Mouse (Mus musculus): ENCODE measurements around the gene Tcf12.
A peak's percentile ranks its signal among the peaks of the same experiment; 100 is the strongest.

The Tcf12 gene

DNA sequence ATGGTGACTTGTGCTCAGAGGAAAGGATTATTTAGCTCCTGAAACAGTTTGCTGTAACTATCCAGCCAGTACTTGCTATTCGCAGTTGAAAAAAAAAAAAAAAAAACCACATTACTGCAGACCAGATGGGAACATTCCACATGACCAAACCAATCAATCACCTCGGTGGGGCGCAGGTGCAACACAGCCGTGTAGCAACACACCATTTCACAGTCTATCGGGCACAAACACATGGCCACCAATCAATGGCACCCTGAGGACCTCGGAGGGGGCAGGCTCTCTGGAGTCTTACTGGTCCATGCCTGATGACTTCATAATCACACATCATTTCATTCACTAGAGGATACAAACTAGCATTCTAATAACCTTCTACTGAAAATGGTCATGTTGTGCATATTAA lies 135.6 kb downstream of the Tcf12 start:
- DNase-seq: peak; percentile 83

DNA sequence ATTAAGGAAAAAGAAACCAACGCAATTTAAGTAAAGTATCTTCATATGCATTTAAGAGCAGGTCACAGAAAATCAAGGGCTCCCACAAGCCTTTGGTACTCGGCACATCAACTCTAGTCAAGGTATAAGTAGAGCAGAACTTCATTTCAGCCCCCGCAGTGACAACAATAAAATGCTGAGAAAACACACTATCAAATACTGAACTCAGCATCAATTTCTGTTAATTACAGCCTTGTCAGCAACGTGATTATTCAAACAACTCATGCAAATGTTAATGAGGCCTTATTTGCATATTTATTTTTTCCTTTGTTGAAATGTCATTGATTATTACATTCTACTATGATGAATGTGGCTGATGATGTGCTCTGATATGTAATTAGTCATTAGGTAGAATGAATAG lies 136.5 kb downstream of the Tcf12 start:
- no peak for DNase-seq

DNA sequence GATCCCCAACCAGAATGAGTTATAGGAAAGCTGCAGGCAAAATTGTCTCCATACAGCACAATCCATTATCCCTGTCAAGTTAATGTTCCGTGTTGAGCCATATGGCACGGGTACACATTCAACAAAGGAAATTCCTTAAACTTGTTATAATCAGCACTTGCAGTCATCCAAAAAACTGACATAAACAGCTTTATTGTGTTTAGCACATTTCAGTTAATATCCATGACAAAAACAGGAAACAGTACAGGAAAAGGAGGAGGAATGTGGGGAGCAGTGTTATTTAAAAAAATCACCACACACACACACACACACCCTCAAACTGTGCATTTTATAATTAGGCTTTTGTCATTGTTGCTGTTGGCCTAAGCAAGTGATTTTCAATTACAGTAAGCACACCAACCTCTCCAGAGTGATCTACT lies 137.1 kb downstream of the Tcf12 start:
- peak; percentile 61 for DNase-seq

DNA sequence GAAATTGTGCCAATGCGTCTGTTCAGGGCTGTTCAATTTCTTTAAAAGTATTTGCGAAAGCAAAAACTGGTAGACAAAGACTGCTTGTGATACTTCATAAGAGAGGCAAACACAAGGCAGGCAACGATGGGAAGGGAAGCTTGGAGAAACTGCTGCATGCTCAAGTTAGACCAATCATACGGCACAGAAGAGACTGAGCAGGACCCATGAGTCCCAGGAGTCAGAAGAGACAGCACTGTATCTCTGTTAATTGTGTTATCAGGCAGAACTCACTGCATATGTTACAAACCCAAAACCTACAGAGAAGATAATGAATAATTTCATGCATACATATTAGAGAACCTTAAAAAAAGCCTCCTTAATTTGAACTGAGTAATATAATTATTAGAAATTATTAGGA lies 147.6 kb downstream of the Tcf12 start:
- no peak for DNase-seq

DNA sequence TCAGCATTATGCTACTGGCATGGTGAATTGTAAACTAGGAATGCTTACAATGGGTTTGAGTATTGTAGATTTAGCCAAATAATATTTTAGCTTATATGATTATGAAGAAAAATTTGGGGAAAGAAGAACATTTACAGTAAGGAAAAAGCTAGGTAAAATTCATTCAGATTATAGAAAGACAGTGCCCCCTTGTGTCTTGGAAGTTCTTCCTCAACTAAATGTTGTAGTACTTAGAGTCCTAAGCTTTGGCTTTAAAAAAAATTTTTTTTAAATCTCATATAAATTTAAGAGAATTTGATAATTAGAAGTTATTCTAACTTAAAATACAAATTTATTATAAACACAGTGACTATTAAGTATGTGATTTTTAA lies 151.7 kb downstream of the Tcf12 start:
- no peak for DNase-seq

DNA sequence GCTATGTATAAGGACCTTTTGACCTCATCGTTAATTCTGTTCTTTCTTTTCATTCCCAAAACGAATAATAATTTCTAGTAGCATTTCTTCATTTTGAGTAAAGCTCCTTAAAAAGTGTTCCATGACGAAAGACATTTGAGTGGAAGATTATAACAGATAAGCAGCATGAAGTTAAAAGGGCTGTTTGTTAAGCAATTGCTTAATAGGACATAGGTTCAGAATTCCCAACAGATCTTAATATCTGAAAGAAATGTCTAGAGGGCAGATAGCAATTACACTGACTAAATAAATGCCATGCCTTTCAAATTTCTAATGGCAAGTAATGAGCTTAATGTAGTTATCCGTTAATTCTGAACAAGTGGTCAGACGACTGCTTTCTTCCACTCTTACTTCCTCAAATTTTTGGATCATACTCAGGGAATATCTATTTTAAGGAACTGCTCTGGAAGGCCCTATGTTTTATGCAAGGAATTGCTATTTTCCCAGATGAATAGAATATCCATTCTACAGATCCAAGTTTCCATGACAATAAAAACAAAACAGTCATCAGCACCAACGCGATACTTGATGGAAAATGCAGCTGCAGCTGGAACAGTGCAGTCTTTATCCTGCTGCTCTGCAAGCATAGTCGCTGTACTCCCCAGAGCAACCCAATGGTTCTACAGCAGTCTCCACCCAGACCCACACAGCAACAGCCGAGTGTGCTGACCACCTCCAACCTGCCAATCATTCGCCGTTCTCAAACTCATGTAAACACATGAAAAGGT lies 152.2 kb downstream of the Tcf12 start:
- peak; percentile 41 for DNase-seq

DNA sequence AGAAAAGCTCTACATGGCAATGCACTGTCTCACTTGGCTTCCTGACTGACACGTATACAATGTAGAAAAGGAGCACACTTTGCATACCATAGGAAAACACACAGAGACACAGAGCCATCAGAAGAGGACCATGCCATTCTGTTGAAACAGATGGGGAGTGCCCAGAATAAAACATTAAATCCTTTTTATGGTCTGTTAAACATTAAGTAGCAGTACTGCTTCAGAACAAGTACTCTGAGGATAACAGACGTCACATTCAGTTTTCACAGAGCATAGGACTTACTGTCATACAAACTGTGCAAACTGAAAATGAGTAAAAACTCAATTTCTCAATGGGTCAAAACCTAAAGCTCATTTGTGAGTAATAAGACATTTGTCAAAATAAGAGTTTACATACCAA lies 158.5 kb downstream of the Tcf12 start:
- no peak for DNase-seq

DNA sequence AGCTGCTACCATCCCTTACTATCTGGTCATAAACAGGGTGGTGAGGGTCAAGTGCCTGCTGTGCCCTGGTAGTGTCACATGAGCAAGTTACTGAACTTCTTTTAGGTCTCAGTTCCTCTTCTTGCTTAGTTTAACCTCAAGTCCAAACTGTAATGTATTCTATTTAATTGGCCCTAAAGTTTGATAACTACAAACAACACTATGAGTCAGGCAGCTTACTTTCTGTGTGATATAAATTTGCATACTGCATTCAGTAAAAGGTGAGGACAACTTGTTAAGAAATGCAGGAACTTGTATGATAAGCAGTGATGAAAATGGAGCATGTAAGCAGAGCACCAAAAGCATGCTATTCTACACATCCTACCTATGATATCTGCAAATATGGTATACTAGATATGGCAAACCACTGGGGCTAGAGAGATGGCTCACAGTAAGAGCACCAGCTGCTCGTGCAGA lies 159.0 kb downstream of the Tcf12 start:
- DNase-seq: no peak

DNA sequence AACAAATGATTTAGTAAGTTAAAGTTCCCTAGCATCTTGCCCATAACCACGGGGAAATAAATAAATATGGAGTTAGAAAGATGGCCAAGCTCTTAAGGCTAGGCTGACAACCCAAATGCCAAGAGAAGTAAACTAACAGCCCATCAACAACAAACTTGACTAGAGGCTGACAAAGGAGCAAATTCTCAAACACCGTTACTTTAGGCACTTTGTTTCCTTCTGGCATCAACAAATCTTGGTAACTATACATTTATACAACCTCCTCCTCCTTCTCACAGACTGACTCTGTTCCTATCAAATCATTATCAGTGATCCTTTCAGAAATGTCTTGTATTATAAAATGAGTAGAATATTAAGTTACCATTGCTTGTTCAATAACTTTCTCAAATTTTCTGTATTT lies 159.7 kb downstream of the Tcf12 start:
- no peak for DNase-seq

DNA sequence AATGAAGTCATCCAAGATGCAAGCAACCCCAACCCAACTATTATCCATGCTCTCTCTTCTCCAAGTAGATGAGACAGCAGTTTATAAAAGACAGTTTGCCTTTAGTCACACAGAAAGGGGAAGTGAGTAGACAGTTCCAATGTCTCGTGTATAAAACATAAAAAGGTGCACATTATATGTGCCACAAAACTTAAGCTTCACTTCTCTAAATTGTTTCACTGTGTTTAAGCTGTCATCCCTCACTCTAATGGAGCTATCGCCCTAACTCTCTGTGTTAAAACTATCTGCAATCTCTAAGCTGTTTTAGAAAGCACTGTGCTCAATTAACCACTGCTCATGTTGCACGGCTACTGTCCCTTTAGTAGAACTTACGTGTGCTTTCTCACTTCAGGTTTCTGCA lies 160.3 kb downstream of the Tcf12 start:
- no peak for DNase-seq

DNA sequence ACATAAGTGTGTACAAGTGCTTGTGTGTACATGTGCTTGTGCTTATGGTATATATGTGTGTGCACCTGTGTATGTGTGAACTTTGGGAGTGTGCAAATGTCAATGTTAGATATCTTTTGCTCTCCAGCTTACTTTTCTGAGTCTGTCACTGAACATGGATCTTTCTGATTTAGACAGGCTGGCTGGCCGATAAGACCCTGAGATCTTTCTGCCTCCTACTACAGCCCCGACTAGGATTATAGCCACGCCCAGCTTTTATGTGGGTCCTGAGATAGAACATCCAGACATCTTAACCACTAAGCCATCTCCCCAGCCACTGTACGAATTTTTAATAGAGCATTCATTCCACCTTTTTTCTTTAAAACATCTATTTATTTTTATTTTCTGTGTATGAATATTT lies 166.9 kb downstream of the Tcf12 start:
- no peak for DNase-seq

DNA sequence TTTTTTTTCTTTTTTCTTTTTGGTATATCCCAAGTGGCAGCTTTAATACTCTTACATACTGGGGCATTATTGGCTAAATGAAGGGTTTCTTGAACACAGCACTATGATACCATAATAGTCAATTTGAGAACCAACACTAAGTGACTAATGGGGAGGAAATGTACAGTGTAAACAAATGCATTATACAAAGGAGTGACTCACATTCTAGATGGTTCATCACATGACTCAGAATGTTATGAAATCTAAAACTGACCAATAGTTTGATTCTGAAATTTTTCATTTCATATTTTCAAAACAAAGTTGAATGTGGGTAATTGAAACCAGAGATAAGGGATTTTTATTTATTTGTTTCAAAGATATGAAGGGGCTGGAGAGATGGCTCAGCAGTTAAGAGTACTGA lies 169.2 kb downstream of the Tcf12 start:
- DNase-seq: no peak

DNA sequence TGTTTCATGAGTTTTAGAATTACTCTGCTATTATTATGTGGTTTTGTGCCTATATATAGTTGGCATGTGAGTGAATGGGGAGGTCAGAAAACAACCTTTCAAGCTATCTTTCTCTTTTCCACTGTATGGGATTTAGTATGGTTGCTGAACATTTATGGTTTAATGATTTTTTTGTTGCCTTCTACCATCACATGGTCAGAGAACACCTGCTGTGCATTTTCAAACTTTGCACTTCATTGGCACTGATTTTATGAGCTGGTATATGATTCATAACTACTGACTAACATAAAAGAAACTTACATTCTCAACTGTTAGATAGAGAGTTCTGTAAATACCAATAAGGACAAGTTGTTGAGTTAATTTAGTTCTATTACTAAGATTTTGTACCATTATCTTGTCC lies 171.7 kb downstream of the Tcf12 start:
- no peak for DNase-seq

DNA sequence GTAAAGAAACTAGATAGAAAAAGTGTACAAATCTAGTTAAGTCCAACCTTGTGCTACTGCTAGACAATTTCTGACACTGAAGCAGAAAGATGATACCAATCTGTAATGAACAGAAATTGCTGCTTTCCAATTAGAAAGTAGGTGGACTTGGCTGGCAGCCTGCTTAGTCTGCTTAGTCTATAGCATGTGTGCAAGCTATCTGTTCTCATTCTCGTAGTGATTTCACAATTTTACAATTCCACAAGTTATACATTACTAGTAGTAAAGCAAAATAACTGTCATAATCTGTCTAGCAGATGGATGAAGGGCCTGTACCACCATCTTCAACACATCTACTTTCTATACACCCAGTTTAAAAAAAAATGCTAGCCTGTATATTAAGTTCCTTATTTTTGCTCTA lies 175.5 kb downstream of the Tcf12 start:
- no peak for DNase-seq

DNA sequence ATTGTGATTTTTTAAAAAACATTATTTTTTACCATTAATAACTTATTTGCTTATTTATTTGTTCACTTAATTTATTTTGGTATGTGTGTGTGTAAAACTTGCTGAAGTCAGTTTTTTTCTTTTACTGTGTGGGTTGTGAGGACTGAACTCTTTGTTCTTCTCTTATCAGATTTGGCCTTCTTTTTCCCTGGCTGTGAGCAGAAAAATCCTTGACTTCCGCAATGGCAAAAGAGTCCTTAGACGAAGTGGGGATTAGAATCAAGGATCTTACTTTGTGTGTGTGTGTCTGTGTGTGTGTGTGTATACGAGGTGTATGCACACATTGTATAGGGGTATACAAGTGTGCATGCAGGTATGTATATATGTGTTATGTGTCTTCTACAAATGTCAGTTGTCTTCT lies 176.8 kb downstream of the Tcf12 start:
- DNase-seq: no peak

DNA sequence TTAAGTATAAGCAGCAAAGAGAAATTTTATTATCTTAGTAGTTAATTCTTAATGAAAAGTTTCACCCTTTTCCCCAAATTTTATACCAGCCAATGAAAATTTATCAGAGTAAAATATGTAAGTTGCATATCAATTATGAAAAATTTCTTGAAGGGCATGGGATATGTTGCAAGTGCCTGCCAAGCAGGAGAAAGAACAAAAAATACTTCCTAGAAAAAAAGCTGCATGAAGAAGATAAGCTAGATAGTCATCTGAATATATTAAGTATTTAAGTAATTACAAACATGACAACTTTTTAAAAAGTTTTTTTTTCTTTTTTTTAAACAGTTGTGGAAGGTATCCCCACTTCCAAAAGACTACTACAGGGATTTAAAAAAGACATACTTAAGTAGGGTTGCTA lies 179.7 kb downstream of the Tcf12 start:
- no peak for DNase-seq

DNA sequence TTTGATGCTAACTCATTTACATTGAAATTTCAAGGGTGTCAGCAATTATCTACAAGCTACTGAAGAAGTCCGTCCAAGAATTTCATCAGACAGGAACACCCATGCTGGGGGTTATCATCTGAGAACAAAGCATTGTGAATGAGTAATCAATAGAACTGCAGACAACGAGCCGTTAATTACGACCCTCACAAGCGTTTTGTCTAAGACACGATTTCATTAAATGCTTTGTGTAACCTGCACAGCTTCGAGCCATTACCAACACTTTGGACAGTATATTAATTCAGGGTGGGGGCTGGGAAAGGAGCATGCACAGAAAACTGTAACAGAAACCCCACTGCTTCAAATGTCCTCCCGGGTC lies 180.3 kb downstream of the Tcf12 start:
- no peak for DNase-seq

DNA sequence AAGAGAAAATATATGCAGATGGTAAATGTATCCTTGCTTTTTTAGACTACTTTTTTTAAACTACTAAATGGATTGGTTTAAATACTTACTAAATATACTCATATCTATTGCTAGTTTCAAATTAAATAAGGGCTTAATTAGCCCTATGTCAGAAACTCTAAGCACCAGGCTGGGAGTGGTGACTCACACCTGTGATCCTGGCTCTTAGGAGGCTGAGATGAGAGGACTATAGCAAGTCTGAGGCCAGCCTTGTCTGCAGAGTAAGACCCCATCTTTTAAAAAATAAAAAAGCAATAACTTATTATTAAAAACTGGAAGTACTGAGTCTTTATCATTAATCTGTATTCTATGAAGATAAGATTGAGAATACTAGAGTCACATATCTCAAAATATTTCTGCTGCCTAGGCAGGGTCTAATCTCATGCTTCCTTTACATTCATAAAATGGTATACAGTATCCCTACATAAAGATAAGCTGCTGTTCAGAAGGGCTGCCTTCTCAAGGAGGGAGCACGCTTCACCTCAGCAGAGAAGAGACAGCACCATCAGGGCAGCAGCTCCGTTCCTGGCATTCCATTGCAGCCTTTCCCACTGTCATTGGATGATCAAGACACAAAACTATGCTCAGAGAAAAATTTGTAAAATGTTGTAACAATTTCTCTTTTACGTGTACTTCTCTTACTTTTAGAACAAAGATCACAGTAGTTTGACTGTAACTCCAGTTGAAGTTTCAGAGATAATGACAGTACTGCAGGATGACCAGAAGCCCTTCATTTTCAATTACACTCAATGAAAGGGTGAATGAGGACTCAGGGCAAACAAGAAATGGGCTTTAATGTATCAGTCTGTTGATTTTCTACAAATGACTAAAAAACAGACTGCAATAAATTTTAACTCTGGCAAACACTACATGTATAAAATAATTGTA lies 181.0 kb downstream of the Tcf12 start:
- no peak for DNase-seq

DNA sequence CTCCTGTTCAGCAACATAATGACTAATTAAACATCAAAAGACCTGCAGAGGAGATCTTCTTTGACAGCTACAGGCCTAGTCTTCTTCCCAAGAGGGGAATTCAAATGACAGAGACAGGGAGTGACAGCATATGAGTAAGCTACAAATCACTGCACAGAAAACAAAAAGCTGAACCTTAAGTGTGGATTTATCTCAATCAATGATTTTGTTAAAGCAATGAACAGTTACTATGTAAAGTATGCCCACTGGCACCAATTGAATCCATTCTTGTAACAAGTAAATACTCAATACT lies 195.1 kb downstream of the Tcf12 start:
- no peak for DNase-seq

DNA sequence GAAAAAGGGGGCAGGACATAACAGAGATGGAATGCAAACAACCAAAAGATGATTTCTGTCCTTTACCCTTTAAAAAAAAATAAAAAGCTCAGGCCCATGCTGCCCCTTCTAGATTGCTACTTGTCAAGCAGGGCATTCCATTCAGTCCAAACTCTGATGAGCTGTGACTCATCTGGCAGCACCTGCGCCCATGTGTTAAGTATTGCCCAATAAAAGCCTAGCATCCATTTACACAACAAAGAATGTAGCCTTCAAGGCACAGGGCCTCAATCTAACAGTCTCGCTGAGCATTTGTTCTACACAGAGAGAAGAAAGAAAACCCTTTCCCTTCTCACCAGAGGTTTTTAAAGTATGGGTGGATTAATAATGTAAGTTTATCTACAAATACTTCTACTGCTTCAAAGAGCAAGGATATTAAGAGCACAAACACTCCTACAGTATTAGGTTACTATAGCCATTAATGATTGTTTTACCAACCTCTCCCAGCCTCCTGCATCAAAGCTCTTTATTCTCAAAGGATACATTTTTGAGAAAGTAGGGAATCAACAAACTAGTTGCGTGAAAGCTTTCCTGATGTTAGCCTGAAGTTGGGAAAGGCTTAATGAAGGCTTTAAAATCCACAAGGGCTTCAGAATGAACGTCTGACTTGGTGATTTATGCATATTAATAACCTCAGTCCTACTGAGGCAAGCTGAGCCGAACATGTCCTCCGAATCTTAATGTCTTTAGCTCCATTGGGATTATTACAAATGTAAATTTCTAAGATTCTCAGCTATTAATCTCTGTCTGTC lies 195.6 kb downstream of the Tcf12 start:
- DNase-seq: peak; percentile 53

DNA sequence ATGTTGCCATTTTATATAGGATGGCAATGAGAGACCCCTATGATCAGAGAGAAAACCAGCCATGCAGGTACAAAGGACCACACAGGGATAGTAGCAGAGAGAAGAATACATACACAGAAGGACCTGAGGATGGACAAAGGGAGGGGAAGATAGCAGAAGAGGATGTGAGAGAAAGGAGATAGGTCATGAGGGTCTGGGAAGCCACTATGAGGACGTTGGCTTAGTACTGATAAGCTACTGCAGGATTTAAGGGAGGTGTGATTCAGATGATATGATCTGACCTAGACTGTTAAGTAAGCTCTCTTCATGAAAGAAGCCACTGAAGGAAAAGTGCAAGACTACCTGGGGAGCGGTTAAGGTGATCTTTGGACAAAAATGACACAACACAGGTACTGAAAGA lies 205.1 kb downstream of the Tcf12 start:
- no peak for DNase-seq

DNA sequence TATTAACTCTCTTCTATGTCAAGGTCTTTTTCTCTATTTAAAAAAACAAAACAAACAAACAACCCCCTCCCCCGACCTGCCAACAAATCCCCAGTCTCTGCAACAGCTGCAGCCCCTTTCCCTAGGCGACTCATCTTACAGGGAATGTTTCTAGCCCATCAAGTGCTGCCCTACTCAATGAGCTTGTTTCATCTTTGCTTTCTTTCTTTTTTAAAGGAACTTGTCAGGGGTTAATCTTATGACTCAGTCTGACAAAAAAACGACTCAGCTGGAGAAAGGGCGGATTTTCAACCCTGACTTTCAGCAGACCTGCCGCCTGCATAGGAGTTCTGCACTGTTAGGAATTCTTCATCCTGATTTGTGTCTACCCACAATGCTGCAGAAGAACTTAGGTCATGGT lies 212.8 kb downstream of the Tcf12 start:
- peak; percentile 52 for DNase-seq

DNA sequence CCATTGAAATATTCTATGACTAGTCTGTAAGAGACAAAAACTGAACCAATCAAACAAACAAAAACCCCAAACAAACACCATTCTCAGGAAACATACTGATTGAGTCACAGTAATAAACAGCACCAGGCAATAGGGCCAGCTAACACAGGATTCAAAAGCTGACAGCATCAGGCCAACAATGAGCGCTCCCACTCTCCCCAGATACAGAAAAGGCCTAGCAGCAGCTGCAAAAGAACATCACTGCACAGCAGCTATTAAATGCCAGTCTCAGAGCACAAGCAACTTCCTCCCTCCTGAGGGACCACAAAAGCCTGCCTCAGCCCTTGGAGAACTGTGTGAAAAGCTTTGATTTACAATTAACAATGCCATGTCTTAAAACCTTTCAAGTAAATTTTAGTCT lies 214.3 kb downstream of the Tcf12 start:
- DNase-seq: peak; percentile 82
